Mouse (Mus musculus) stomach, embryonic 16.5 days (tissue): ENCODE data around the gene Tph1. TPM values are rescaled to one million over a fixed set of nuclear protein-coding genes. Genes with fewer than 3 reads are reported as not detected.

Experiments
- ATAC-seq: fragments of 200-750 bp; cut with Nextera tagmentation; 2 replicates; pipeline ENCODE4 v1.8.0; 2017; ENCODE audit warnings: moderate number of reproducible peaks, moderate TSS enrichment; ENCODE audit not compliant: insufficient read depth, low FRiP score
- H3K27ac ChIP-seq: fragments of 300-500 bp; sonication (generic); 2 replicates; pipeline ENCODE4 v1.5.1; 2014; ENCODE audit warnings: low read length
- H3K27me3 ChIP-seq: fragments of 300-500 bp; sonication (generic); 2 replicates; pipeline ENCODE4 v1.6.1; 2014; ENCODE audit warnings: low read length, control low read depth, mixed read lengths; ENCODE audit not compliant: control insufficient read depth, insufficient read depth
- H3K36me3 ChIP-seq: fragments of 300-500 bp; sonication (generic); 2 replicates; pipeline ENCODE4 v1.6.1; 2014; ENCODE audit warnings: low read length; ENCODE audit not compliant: control insufficient read depth, insufficient read depth
- H3K4me1 ChIP-seq: fragments of 300-500 bp; sonication (generic); 2 replicates; pipeline ENCODE4 v1.6.1; 2014; ENCODE audit warnings: low read length, control low read depth, mixed read lengths; ENCODE audit not compliant: control insufficient read depth, insufficient read depth
- H3K4me2 ChIP-seq: fragments of 300-500 bp; sonication (generic); 2 replicates; pipeline ENCODE4 v1.6.1; 2014; ENCODE audit warnings: low read depth, low read length, mixed read lengths
- H3K4me3 ChIP-seq: fragments of 300-500 bp; sonication (generic); replicated peaks from 2 replicates; pipeline ENCODE4 v1.5.1; 2014; ENCODE audit warnings: mild to moderate bottlenecking, low read length
- H3K9ac ChIP-seq: fragments of 300-500 bp; sonication (generic); 2 replicates; pipeline ENCODE4 v1.6.1; 2014; ENCODE audit warnings: low read length
- H3K9me3 ChIP-seq: fragments of 300-500 bp; sonication (generic); replicated peaks from 2 replicates; pipeline ENCODE4 v1.6.1; 2016; ENCODE audit warnings: low read length, control low read depth; ENCODE audit not compliant: control insufficient read depth
- WGBS: fragments of 180-500 bp; shearing (Covaris S2); extraction: QIAGEN DNeasy Blood & Tissue Kit; methylation state at CpG from one replicate; pipeline ENCODE4 v1.1.7; 2014; 5-methylcytosine and 5-hydroxymethylcytosine counted together
- polyA plus RNA-seq: library from polyadenylated mRNA; unstranded; fragments of >200 nt; fragmentation: Nextera tagmentation; extraction: Ambion mirVana; gene quantifications from 2 replicates; pipeline ENCODE4 v1.2.1, GENCODE M21; 2015

Tph1 gene
- polyA plus RNA-seq, 1 experiment from 2014 or later, result 1.0 TPM

- WGBS, result 8% methylated on average over 32 of the region's 32 CpGs
- Histone ChIP-seq H3K4me1 (peaks cover 9% of the 10 kb centered on the region; the same call in 1 of the 2 replicates), H3K27me3 (no peaks in the 10 kb centered on the region), H3K27ac (peak overlapping the region; percentile 30; the same call in 1 of the 2 replicates), H3K9ac (peak overlapping the region; percentile 88), H3K4me2 (peak overlapping the region; percentile 84), H3K4me3 (peak overlapping the region; percentile 79), H3K9me3 (no peaks in the 10 kb centered on the region), H3K36me3 (no peaks in the 10 kb centered on the region)
- no peak; the same call in 1 of the 2 replicates for ATAC-seq
These were observed 33.2 kb downstream of the Tph1 start for GRCm38 (mm10) chr7:46638889-46639691.

GRCm38 (mm10) chr7:46628375-46628975 is 43.9 kb downstream of the Tph1 start:
- H3K27me3 ChIP-seq, result no peaks in the 10 kb centered on the region
- no peak overlapping the region for H3K4me2 ChIP-seq
- H3K4me1 ChIP-seq, result no peaks in the 10 kb centered on the region
- H3K4me3 ChIP-seq, result no peak overlapping the region
- no peak for ATAC-seq
- no peak overlapping the region for H3K9ac ChIP-seq
- H3K36me3 ChIP-seq, result no peaks in the 10 kb centered on the region
- no peak overlapping the region for H3K27ac ChIP-seq
- no peaks in the 10 kb centered on the region for H3K9me3 ChIP-seq
- 56% methylated on average over 8 of the region's 8 CpGs for WGBS

- no peak for ATAC-seq
- H3K4me2 ChIP-seq, result no peak overlapping the region
- 87% methylated on average over 2 of the region's 3 CpGs for WGBS
- H3K27ac ChIP-seq, result no peak overlapping the region
- H3K4me1 ChIP-seq, result no peaks in the 10 kb centered on the region
- H3K36me3 ChIP-seq, result 0 out of 2 replicates have a peak, but pooled peaks cover 6% of the 10 kb centered on the region
- H3K4me3 ChIP-seq, result no peak overlapping the region
- no peaks in the 10 kb centered on the region for H3K9me3 ChIP-seq
- H3K27me3 ChIP-seq, result no peaks in the 10 kb centered on the region
- no peak overlapping the region for H3K9ac ChIP-seq
These were observed 48.4 kb downstream of the Tph1 start for GRCm38 (mm10) chr7:46623979-46624378.

GRCm38 (mm10) chr7:46618416-46619110 is 53.8 kb downstream of the Tph1 start:
- H3K4me3 ChIP-seq, result no peak overlapping the region
- 0 out of 2 replicates have a peak, but pooled peaks have one; percentile 50 for ATAC-seq
- no peaks in the 10 kb centered on the region for H3K27me3 ChIP-seq
- H3K9me3 ChIP-seq, result no peaks in the 10 kb centered on the region
- 0 out of 2 replicates have a peak, but pooled peaks cover 6% of the 10 kb centered on the region for H3K36me3 ChIP-seq
- H3K9ac ChIP-seq, result no peak overlapping the region
- H3K27ac ChIP-seq, result no peak overlapping the region
- H3K4me1 ChIP-seq, result no peaks in the 10 kb centered on the region
- no peak overlapping the region for H3K4me2 ChIP-seq
- 90% methylated on average over 23 of the region's 23 CpGs for WGBS

- WGBS, result 90% methylated on average over 7 of the region's 7 CpGs
- no peak overlapping the region for H3K9ac ChIP-seq
- H3K4me3 ChIP-seq, result no peak overlapping the region
- no peak overlapping the region for H3K27ac ChIP-seq
- H3K4me2 ChIP-seq, result no peak overlapping the region
- no peaks in the 10 kb centered on the region for H3K9me3 ChIP-seq
- no peaks in the 10 kb centered on the region for H3K4me1 ChIP-seq
- no peak for ATAC-seq
- no peaks in the 10 kb centered on the region for H3K27me3 ChIP-seq
- H3K36me3 ChIP-seq, result 0 out of 2 replicates have a peak, but pooled peaks cover 6% of the 10 kb centered on the region
These were observed 55.8 kb downstream of the Tph1 start for GRCm38 (mm10) chr7:46616429-46617005.

GRCm38 (mm10) chr7:46615256-46615977 is 56.9 kb downstream of the Tph1 start:
- H3K4me1 ChIP-seq, result no peaks in the 10 kb centered on the region
- no peak overlapping the region for H3K4me2 ChIP-seq
- WGBS, result 46% methylated on average over 5 of the region's 5 CpGs
- H3K9ac ChIP-seq, result no peak overlapping the region
- peak; percentile 19; the same call in 1 of the 2 replicates for ATAC-seq
- 0 out of 2 replicates have a peak, but pooled peaks cover 4% of the 10 kb centered on the region for H3K36me3 ChIP-seq
- no peaks in the 10 kb centered on the region for H3K27me3 ChIP-seq
- H3K4me3 ChIP-seq, result no peak overlapping the region
- no peak overlapping the region for H3K27ac ChIP-seq
- no peaks in the 10 kb centered on the region for H3K9me3 ChIP-seq

GRCm38 (mm10) chr7:46614263-46614662 is 58.1 kb downstream of the Tph1 start:
- Histone ChIP-seq H3K4me2 (no peak overlapping the region), H3K9ac (no peak overlapping the region), H3K36me3 (no peaks in the 10 kb centered on the region), H3K27ac (no peak overlapping the region), H3K9me3 (no peaks in the 10 kb centered on the region), H3K27me3 (no peaks in the 10 kb centered on the region), H3K4me3 (no peak overlapping the region), H3K4me1 (no peaks in the 10 kb centered on the region)
- 89% methylated on average over 12 of the region's 12 CpGs for WGBS
- ATAC-seq, result no peak

GRCm38 (mm10) chr7:46613091-46613490 is 59.2 kb downstream of the Tph1 start:
- no peaks in the 10 kb centered on the region for H3K9me3 ChIP-seq
- no peak for ATAC-seq
- H3K4me3 ChIP-seq, result no peak overlapping the region
- H3K27me3 ChIP-seq, result no peaks in the 10 kb centered on the region
- H3K27ac ChIP-seq, result no peak overlapping the region
- no peak overlapping the region for H3K4me2 ChIP-seq
- no peak overlapping the region for H3K9ac ChIP-seq
- WGBS, result 75% methylated on average over 10 of the region's 10 CpGs
- H3K36me3 ChIP-seq, result no peaks in the 10 kb centered on the region
- H3K4me1 ChIP-seq, result no peaks in the 10 kb centered on the region
